Mouse (Mus musculus) spleen, adult 10 weeks (tissue): ENCODE results near the gene Gm17402. TPM values are rescaled to one million over a fixed set of nuclear protein-coding genes. Genes with fewer than 3 reads are reported as not detected.

ENCODE experiments used
- polyA plus RNA-seq: library from polyadenylated mRNA; stranded (reverse); fragments of 350-450 nt; fragmentation: Illumina TruSeq; extraction: RNeasy Lipid Tissue Mini Kit (QIAGEN cat#74804); gene quantifications from one replicate; pipeline ENCODE4 v1.2.3, GENCODE M21; 2015; ENCODE audit warnings: low replicate concordance; ENCODE audit not compliant: insufficient read depth

The Gm17402 gene
- not detected for polyA plus RNA-seq

GRCm38 (mm10) chr3:67375063-67375462 is at the start of gene Gm17402:
Gene Gm17402, minus strand, starts transcription at chr3:67375163.

GRCm38 (mm10) chr3:67373872-67374271 is 1.1 kb downstream of the Gm17402 start, which contains the start of gene Mlf1:
Gene Mlf1, plus strand, starts transcription at chr3:67374097.

Other genes starting within 250 kb of the Gm17402 start
- 1.3 TPM for gene Mlf1, start 1.1 kb downstream of the Gm17402 start, polyA plus RNA-seq
- gene Gfm1, start 54.9 kb upstream of the Gm17402 start, polyA plus RNA-seq: 44.7 TPM
- 16.0 TPM for gene Lxn, start 88.8 kb upstream of the Gm17402 start, polyA plus RNA-seq
- gene Rarres1, start 140.4 kb upstream of the Gm17402 start, polyA plus RNA-seq: 1.7 TPM
- gene Mfsd1, start 207.6 kb upstream of the Gm17402 start, polyA plus RNA-seq: 122 TPM